ENCODE assay signal across 21 mouse cellular contexts in the genomic region with DNA sequence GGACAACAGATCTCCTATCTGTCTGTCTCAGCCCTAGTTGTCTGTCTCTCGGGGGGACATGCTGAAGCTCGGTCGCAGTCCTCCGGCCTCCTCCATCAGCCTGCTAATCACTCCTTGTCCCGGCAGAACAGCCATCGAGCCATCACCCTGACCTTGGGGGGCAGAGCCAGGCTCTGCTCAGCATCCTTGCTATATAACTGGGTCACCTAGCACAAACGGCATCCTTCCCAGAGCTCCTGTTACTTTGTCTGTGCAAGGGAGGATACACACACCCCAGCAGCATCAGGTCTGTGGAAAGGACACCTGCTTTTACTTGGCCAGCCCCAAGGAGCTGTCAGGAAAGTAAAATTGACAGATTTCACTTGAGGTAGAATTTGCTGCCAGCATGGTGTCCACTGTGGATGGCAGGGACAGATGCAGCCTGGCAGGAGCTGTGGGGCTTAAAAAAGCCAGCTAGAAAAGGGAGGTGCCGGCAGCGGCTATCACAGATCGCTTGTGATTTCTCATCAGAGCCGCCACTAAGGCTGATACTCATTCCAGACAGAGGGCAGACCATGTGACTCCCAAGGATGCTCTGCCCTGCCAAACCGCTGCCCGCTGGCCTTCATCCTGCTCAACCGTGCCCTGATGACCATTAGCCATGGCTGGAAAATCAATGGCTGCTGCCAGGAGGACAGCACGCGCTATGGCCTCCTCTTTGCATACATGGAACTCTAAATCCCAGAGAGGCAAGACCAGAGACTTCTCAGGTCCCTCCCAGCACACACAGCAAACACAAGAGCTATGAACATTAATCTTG. TPM values are rescaled to one million over a fixed set of nuclear protein-coding genes. Genes with fewer than 3 reads are reported as not detected.
DNase-seq lines count a peak whose midpoint lies in the region; ATAC-seq and TF ChIP-seq lines count a peak whose summit lies in the region.
"Had no signal": no experiment of that assay in that cellular context is flagged by ENCODE, and none has a peak within 500 bp of the region (broad histone marks: within the 10 kb centered on the region; RNA-seq: fewer than 3 reads in every experiment).

No protein-coding gene starts in this region.

- TF ChIP-seq CTCF in intestine, postnatal 0 days (IDR thresholded peaks at IDR 0.05; ENCODE audit: low read depth): no peak

- peak; percentile 71 to 88 for DNase-seq in adrenal gland, adult (ENCODE audit: inconsistent age in 2 of 2, low spot score in 1 of 2)
- no peak for DNase-seq in adrenal gland, postnatal 4 days (ENCODE audit: low spot score in 2 of 2)
- DNase-seq in midbrain, embryonic 10.5 days (ENCODE audit: low spot score): no peak
- no peak for DNase-seq in midbrain, embryonic 14.5 days
- DNase-seq in adrenal gland, postnatal 14 days: peak; percentile 78
- no peak for DNase-seq in frontal cortex, postnatal 14 days (ENCODE audit: low spot score in 2 of 2)
- DNase-seq: cerebellum, adult 9-10 months; gastrocnemius, adult 2 months; heart, adult 11 months; kidney, adult 2 months; liver; liver, postnatal 0 days; right cerebral cortex, postnatal 25 days; thymus, postnatal 36 days had no signal

- peaks cover 10% of the 10 kb centered on the region; the same call in 1 of the 2 replicates for H3K27me3 ChIP-seq in midbrain, embryonic 10.5 days (ENCODE audit: low read depth, poor library complexity, severe bottlenecking)
- H3K27me3 ChIP-seq in midbrain, embryonic 14.5 days (ENCODE audit: control insufficient read depth, insufficient read depth, low read length): no peaks in the 10 kb centered on the region
- no peaks in the 10 kb centered on the region for H3K27me3 ChIP-seq in hindbrain, embryonic 16.5 days (replicated peaks; ENCODE audit: control insufficient read depth, insufficient read depth, low read length)
- no peaks in the 10 kb centered on the region for H3K27me3 ChIP-seq in intestine, postnatal 0 days (replicated peaks; ENCODE audit: control insufficient read depth, insufficient read depth, low read length)

- no peak overlapping the region for H3K9ac ChIP-seq in midbrain, embryonic 14.5 days (replicated peaks; ENCODE audit: low read length)
- 0 out of 2 replicates have a peak overlapping the region, but pooled peaks have one; percentile 24 for H3K9ac ChIP-seq in hindbrain, embryonic 16.5 days (ENCODE audit: low read depth, low read length)
- no peak overlapping the region for H3K9ac ChIP-seq in intestine, postnatal 0 days (ENCODE audit: low read depth, low read length)
- H3K9ac ChIP-seq: liver, postnatal 0 days; midbrain, embryonic 12.5 days had no signal

- H3K9me3 ChIP-seq in midbrain, embryonic 10.5 days (replicated peaks): no peaks in the 10 kb centered on the region
- no peaks in the 10 kb centered on the region for H3K9me3 ChIP-seq in midbrain, embryonic 14.5 days (ENCODE audit: control insufficient read depth, low read length)
- no peaks in the 10 kb centered on the region for H3K9me3 ChIP-seq in hindbrain, embryonic 16.5 days (ENCODE audit: control insufficient read depth, low read length)
- no peaks in the 10 kb centered on the region for H3K9me3 ChIP-seq in intestine, postnatal 0 days (ENCODE audit: control insufficient read depth)
- H3K9me3 ChIP-seq: G1E; midbrain, embryonic 12.5 days had no signal

- no peak for ATAC-seq in midbrain, embryonic 14.5 days (ENCODE audit: low FRiP score, low TSS enrichment)
- no peak for ATAC-seq in hindbrain, embryonic 16.5 days
- ATAC-seq in intestine, postnatal 0 days: no peak
- ATAC-seq: CD4-positive, CD25-positive, alpha-beta regulatory T cell, adult 4 months; liver, postnatal 0 days had no signal

- peaks cover 51% of the 10 kb centered on the region for H3K4me1 ChIP-seq in midbrain, embryonic 10.5 days
- peaks cover 35% of the 10 kb centered on the region for H3K4me1 ChIP-seq in midbrain, embryonic 14.5 days (ENCODE audit: control insufficient read depth, insufficient read depth, low read length)
- H3K4me1 ChIP-seq in hindbrain, embryonic 16.5 days (ENCODE audit: control insufficient read depth, insufficient read depth, low read depth, low read length): peaks cover 26% of the 10 kb centered on the region
- H3K4me1 ChIP-seq in intestine, postnatal 0 days (replicated peaks; ENCODE audit: control insufficient read depth, insufficient read depth, low read length): no peaks in the 10 kb centered on the region

- no peak overlapping the region for H3K4me2 ChIP-seq in midbrain, embryonic 14.5 days (ENCODE audit: low read length)
- no peak overlapping the region for H3K4me2 ChIP-seq in hindbrain, embryonic 16.5 days (ENCODE audit: low read length)
- no peak overlapping the region for H3K4me2 ChIP-seq in intestine, postnatal 0 days (replicated peaks; ENCODE audit: low read depth)
- H3K4me2 ChIP-seq: midbrain, embryonic 12.5 days had no signal

- H3K36me3 ChIP-seq in midbrain, embryonic 10.5 days: no peaks in the 10 kb centered on the region
- H3K36me3 ChIP-seq in midbrain, embryonic 14.5 days (ENCODE audit: control insufficient read depth, insufficient read depth, low read length): no peaks in the 10 kb centered on the region
- H3K36me3 ChIP-seq in hindbrain, embryonic 16.5 days (ENCODE audit: control insufficient read depth, insufficient read depth, low read length): no peaks in the 10 kb centered on the region
- H3K36me3 ChIP-seq in intestine, postnatal 0 days (ENCODE audit: control insufficient read depth, insufficient read depth): no peaks in the 10 kb centered on the region
- H3K36me3 ChIP-seq: G1E; midbrain, embryonic 12.5 days had no signal

- H3K27ac ChIP-seq in midbrain, embryonic 10.5 days (replicated peaks): 0 out of 2 replicates have a peak overlapping the region, but pooled peaks have one; percentile 29
- no peak overlapping the region for H3K27ac ChIP-seq in midbrain, embryonic 14.5 days (replicated peaks; ENCODE audit: low read depth, low read length)
- no peak overlapping the region; the same call in 1 of the 2 replicates for H3K27ac ChIP-seq in hindbrain, embryonic 16.5 days (ENCODE audit: low read depth, low read length)
- H3K27ac ChIP-seq in intestine, postnatal 0 days (ENCODE audit: low read depth, low read length): no peak overlapping the region
- H3K27ac ChIP-seq: gastrocnemius, adult 2 months; midbrain, embryonic 12.5 days; stomach, postnatal 0 days had no signal

- WGBS in midbrain, embryonic 10.5 days: 87% methylated on average over 16 of the region's 16 CpGs
- WGBS in midbrain, embryonic 14.5 days: 78% methylated on average over 16 of the region's 16 CpGs
- WGBS in hindbrain, embryonic 16.5 days: 62% methylated on average over 16 of the region's 16 CpGs
- 83% methylated on average over 16 of the region's 16 CpGs for WGBS in intestine, postnatal 0 days

- no peak overlapping the region for H3K4me3 ChIP-seq in midbrain, embryonic 10.5 days
- no peak overlapping the region for H3K4me3 ChIP-seq in midbrain, embryonic 14.5 days (replicated peaks; ENCODE audit: low read depth, low read length)
- H3K4me3 ChIP-seq in hindbrain, embryonic 16.5 days (ENCODE audit: low read length): no peak overlapping the region
- no peak overlapping the region for H3K4me3 ChIP-seq in intestine, postnatal 0 days (ENCODE audit: low read depth, low read length)
- H3K4me3 ChIP-seq: gastrocnemius, adult 2 months; midbrain, embryonic 12.5 days had no signal

RNA-seq across cellular contexts. Expression of a gene that starts 27.8 kb away (rescaled TPM):
- 1 to 10 TPM in 1 of 2 experiments, under 1 TPM in 1; 0.95 to 1.2 TPM for total RNA-seq in adrenal gland, postnatal 4 days (2021)
- polyA plus RNA-seq in midbrain, embryonic 10.5 days (2016; fragmentation: Nextera tagmentation; extraction: Ambion mirVana): 3.2 and 3.7 TPM in 2 replicates
- polyA plus RNA-seq in midbrain, embryonic 14.5 days (2014; fragmentation: Nextera tagmentation; extraction: Ambion mirVana): 10.6 and 11.8 TPM in 2 replicates
- total RNA-seq in adrenal gland, postnatal 14 days (2021): 0.26 and 0.71 TPM in 2 replicates
- polyA plus RNA-seq in hindbrain, embryonic 16.5 days (2015; fragmentation: Nextera tagmentation; extraction: Ambion mirVana): 11.6 and 13.6 TPM in 2 replicates
- 0.03 and 0.04 TPM in 2 replicates for polyA plus RNA-seq in intestine, postnatal 0 days (2015; fragmentation: Nextera tagmentation; extraction: Ambion mirVana)
- total RNA-seq: G1E; gastrocnemius, adult 2 months; hematopoietic stem cell, adult 5-6 weeks had no signal
- polyA plus RNA-seq: CD4-positive, CD25-positive, alpha-beta regulatory T cell, adult 4 months; liver, postnatal 0 days had no signal

Comparison
In these comparisons a context has a peak if more than half of its experiments do, and no peak if none do; other contexts are left out.
1. DNase-seq: peak in adrenal gland, adult (2 of 2) and adrenal gland, postnatal 14 days (single experiment); none in adrenal gland, postnatal 4 days (0 of 2), midbrain, embryonic 10.5 days (single experiment), midbrain, embryonic 14.5 days (single experiment) and frontal cortex, postnatal 14 days (0 of 2).